Mouse (Mus musculus): ENCODE measurements around the gene Mbd5.

DNA sequence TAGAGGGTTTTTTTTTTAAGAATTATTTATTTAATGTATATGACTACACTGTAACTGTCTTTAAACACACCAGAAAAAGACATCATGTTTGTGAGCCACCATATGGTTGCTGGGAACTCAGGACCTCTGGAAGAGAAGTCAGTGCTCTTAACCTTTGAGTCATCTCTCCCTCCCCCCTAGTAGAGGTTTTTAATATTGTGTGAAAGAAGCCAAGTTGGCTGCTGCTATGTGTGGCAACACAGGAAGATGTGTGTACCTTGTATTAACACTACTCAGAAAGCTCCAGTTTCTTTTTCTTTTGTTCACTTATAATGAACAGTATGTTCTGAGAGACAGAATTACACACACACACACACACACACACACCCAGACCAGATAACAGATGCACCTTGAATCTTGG, 334.3 kb downstream of the Mbd5 start:
- TF ChIP-seq CTCF (IDR thresholded peaks at IDR 0.05; ENCODE audit: extremely low read depth, insufficient read depth, insufficient read length, insufficient replicate concordance) (no peak), POLR2A (IDR thresholded peaks at IDR 0.05; ENCODE audit: low read depth, low read length) (no peak)
